Mouse (Mus musculus) spleen, postnatal 10 days (tissue): ENCODE measurements around the gene Sbk1.
"Not testable (repeated sequence)": the region's sequence is repeated elsewhere in the genome, so short reads cannot be mapped to it uniquely, and the experiment has no call there.

Experiments
- DNase-seq, 2 experiments: peaks; one replicate each; pipeline ENCODE4 v3.0.0; 2021 to 2022; ENCODE audit warnings: low spot score in 2 of 2

Sbk1 gene

DNA sequence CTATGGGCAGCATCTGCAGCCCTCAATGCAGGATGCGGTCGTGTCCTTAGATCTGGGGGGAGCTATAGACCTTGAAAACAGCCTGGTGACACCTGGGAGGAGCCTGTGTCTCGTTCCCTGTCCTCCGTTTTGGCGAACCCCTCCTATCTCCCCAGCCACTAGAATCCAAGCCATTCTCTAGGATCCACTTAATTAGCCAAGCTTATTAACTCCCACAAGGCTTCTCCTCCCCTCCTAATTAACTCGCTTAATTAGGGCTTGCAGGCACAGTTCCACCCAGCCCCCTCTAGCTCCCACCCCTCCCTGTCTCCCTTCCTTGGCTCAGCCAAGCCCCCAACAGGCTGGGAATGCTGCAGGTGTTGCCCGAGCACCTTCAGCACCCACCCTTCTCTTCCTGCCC, 8.5 kb upstream of the Sbk1 start:
- no peak for DNase-seq

GRCm38 (mm10) chr7:126265949-126266348, 6.5 kb upstream of the Sbk1 start:
- no peak for DNase-seq

DNA sequence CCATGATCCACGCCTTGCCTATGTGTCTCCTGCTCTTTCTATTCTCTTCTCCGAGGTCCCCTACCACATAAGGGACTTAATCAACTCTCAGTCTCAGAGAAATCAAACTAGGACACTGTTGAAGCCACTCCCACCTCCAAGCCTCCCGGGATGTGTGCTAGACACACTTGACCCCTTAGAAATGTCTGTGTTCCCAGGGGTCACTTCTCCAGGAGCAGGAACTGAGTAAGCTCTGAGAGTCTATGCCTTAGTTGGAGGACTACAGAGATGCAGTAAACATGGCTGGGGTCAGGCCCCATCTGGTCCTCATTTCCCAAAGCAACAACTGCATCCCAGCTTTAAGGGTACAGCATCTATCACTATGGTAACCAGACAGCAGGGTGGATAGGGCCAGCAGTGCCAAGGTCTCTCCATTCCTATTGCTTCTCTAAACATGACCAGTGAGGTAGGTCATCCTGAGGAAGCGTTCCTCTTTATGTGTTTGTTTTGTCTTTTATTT, 6.0 kb upstream of the Sbk1 start:
- no peak for DNase-seq

DNA sequence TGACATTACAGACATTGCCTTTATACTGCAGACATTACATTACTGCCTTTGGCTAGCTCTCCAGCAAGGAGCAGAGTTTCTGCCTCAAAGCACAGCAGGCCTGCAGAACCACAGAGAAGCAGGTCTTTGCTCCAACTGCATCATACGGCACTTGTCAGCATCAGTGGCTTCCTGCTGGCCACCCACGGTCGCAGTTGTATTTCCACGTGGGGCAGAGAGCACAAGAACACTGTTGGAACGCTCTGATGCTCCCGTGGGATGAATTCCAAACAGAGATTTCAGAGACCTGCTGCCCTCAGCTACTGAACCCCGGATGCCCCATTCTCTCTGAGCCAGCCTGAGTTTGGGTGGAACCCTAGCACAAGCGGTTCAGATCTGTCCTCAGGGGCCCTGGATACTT, 4.8 kb upstream of the Sbk1 start:
- DNase-seq, result no peak

- DNase-seq, result no peak
These were observed 422 bp downstream of the Sbk1 start for GRCm38 (mm10) chr7:126272770-126273311.

DNA sequence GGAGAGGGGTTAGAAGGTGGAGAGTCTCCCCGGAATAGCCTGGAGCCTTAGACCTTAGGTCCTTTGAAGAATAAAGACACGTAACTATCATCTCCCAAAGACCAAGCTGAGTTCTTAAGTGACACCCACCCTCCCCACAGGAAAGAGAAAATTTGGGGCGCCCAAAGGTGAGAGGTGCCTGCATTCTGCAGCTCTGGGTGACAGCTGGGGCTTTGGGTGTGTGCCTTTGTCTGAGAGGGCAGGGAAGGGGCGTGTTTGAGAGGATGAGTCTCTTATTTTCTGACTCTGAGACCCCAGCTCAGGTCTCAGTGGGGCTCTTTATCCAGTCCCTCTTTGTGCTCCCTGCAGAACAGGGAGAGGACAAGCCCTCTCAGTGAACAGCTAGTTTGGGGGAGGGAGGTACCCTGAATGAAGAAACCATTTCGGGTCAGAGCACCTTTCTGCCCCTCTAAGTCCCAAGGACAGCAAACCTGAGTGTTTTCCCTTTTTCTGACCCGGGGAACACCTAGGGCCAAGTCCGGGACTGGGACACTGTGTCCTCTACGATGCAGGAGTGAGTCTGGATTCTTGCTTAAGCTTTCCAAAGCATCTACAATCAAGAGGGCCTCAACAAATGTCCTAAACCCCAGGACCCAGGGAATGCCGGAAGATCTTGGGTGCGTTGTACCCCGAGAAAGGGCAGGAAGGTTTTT, 1.1 kb downstream of the Sbk1 start:
- DNase-seq, result no peak

- DNase-seq, result no peak
These were observed 1.7 kb downstream of the Sbk1 start for GRCm38 (mm10) chr7:126274137-126274536.

- no peak for DNase-seq
These were observed 2.2 kb downstream of the Sbk1 start for GRCm38 (mm10) chr7:126274626-126275025.

- DNase-seq, result no peak
These were observed 3.3 kb downstream of the Sbk1 start for GRCm38 (mm10) chr7:126275711-126276110.

GRCm38 (mm10) chr7:126276297-126276696, 3.9 kb downstream of the Sbk1 start:
- DNase-seq, result no peak

GRCm38 (mm10) chr7:126277536-126278295, 5.3 kb downstream of the Sbk1 start:
- peak in 1 of 2 experiments; percentile 39 for DNase-seq

DNA sequence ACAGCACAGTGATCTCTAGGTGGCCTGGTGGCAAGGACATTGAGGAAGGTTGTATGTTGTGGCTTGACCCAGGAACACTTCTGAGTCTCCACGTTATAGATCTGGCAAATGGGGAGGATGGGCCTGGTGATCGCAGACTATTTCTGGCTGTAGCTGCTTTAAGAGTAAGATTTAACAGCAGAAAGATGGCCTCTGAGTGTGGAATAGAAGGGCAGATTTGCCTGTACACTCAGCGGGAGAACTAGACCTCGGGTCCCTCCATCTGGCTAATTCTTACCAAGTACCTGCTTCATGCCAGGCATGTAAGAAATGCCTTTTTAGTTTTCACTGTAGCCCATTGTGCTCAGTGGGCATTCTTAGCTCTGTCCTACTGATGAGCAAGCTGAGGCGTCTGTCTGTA, 6.4 kb downstream of the Sbk1 start:
- no peak for DNase-seq

DNA sequence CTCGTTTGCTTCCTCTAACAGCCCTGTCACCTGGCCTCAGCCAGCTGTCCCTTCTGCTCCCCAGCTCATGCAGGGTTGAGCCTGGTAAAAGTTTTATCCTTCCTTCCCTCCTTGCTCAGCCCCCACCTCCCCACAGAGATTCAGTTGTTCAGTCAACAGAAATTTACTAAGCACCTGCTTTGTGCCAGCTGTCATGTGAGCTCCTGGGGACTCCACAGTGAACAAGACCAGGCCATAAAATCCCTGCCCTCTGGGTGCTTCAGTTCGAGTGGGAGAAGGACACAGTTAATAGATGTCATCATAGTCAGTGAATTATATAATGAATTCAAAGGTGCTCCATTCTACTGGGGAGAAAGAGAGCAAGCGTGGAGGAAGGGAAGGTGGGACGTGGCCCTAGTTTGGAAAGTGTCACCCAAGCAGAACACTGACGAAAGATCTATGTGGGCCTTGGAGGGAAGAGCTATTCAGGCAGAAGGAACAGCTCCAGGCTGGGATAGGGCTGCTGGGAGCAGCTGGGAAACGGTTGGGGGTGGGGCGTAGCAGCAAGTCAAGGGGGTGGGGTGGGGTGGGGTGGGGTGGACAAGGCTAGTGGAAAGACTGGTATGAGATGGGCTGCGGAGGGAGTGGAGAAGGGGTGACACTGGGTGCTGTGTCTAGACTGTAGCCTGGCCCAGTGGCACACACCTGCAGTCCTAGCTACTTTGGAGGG, 7.5 kb downstream of the Sbk1 start:
- no peak for DNase-seq

DNA sequence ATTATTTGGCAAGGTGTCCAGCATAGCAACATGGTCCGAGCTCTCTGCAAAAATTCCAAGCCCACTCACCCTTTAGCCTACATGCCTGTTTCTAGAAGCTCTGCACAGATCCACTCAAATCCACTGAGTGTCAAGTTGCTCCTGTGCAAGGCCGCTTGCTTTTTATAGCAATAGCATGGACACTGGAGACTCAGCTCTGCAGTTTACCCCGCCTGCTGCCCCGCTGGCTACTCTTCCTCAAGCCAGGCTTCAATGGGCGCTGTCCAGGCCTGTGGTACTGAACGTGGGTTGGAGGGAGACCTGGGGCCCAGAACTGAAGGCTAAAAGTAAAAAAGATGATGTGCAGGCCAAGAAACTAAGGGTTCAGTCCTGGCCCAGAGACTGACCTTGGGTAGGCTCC, 8.3 kb downstream of the Sbk1 start:
- DNase-seq, result peak in 1 of 2 experiments; percentile 64

- no peak for DNase-seq
These were observed 9.7 kb downstream of the Sbk1 start for GRCm38 (mm10) chr7:126281876-126282682.

DNA sequence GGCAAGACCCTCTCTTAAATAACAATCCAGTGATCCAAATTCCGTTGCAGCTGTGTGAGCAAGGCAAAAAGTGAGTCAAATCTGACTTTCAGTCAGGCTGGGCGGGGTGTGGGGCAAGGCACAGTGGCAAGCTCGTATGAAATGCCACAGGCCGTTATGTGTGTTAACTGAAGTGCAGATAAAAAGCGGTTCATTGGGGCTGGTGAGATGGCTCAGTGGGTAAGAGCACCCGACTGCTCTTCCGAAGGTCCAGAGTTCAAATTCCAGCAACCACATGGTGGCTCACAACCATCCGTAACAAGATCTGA, 10.2 kb downstream of the Sbk1 start:
- not testable (repeated sequence) for DNase-seq

DNA sequence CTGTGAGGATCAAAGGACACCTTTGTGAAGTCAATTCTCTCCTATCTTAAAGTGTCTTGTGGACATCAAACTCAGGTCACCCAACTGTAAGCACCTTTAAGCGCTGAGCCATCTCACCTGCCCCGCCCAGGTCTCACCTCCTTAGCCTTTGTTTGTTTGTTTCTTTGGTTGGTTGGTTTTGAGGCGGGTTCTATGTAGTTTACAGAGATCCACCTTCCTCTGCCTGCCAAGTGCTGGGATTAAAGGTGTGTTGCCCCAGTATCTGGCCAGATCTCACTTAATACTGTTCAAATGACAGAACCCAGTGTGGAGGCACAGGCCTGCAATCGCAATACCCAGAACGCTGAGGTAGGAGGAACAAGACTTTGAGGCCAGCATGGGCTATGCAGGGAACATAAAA, 11.6 kb downstream of the Sbk1 start:
- DNase-seq, result no peak

- DNase-seq, result no peak
These were observed 12.0 kb downstream of the Sbk1 start for GRCm38 (mm10) chr7:126284441-126284840.

GRCm38 (mm10) chr7:126284865-126285264, 12.4 kb downstream of the Sbk1 start:
- peak; percentile 39 to 70 for DNase-seq

GRCm38 (mm10) chr7:126285293-126286211, 13.1 kb downstream of the Sbk1 start:
- DNase-seq, result peak; percentile 54 to 82
